Mouse (Mus musculus) brown adipose tissue, adult 24 weeks (tissue): ENCODE measurements around the gene Camta1. TPM values are rescaled to one million over a fixed set of nuclear protein-coding genes. Genes with fewer than 3 reads are reported as not detected.

Source experiments
- H3K27ac ChIP-seq: fragments of 200-500 bp; replicated peaks from 2 replicates; pipeline ENCODE4 v1.5.1; 2012; ENCODE audit warnings: low read depth, mild to moderate bottlenecking, low read length
- H3K4me1 ChIP-seq: fragments of 200-500 bp; 2 replicates; pipeline ENCODE4 v1.6.1; 2012; ENCODE audit warnings: low read length, mixed read lengths; ENCODE audit not compliant: control insufficient read depth, insufficient read depth, insufficient read length
- H3K4me3 ChIP-seq: fragments of 200-500 bp; 2 replicates; pipeline ENCODE4 v1.5.1; 2012; ENCODE audit warnings: low read depth, mild to moderate bottlenecking, low read length, moderate library complexity; ENCODE audit not compliant: insufficient read depth
- polyA plus RNA-seq: library from polyadenylated mRNA; stranded (reverse); fragments of >200 nt; gene quantifications from 2 replicates; pipeline ENCODE4 v1.2.4, GENCODE M21; 2012; ENCODE audit not compliant: missing spikeins, insufficient read depth, insufficient read length

The Camta1 gene
- polyA plus RNA-seq, 1 experiment = 56.8 TPM

GRCm38 (mm10) chr4:151511092-151511491 lies 350.6 kb downstream of the Camta1 start:
- H3K27ac ChIP-seq = no peak overlapping the region
- no peaks in the 10 kb centered on the region for H3K4me1 ChIP-seq
- H3K4me3 ChIP-seq = no peak overlapping the region

DNA sequence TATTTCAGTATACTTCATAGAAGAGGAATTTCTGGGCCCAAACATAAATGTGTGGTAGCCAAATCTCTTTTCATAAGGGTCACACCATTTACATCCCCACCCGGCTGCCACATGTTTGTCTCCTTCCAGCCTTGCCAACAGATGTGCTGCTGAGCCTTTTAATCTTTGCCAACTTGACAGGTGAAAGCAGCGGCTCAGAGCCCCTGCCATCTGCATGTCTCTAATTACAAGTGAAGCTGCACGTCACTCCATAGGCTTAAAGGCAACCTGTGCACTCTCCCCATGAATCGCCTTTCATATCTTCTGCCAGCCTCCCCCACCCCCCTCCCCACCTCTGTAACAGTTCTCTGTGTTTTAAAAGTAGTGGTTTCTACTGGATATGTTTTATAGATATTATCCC lies 351.3 kb downstream of the Camta1 start:
- Histone ChIP-seq H3K4me3 (no peak overlapping the region), H3K27ac (no peak overlapping the region), H3K4me1 (no peaks in the 10 kb centered on the region)

- no peak overlapping the region for H3K4me3 ChIP-seq
- H3K4me1 ChIP-seq = no peaks in the 10 kb centered on the region
- no peak overlapping the region for H3K27ac ChIP-seq
Observed at GRCm38 (mm10) chr4:151506701-151507100, 355.0 kb downstream of the Camta1 start.

- H3K27ac ChIP-seq = no peak overlapping the region
- H3K4me3 ChIP-seq = no peak overlapping the region
- no peaks in the 10 kb centered on the region for H3K4me1 ChIP-seq
Observed at GRCm38 (mm10) chr4:151498481-151499276, 363.0 kb downstream of the Camta1 start.

GRCm38 (mm10) chr4:151496581-151496980 lies 365.1 kb downstream of the Camta1 start:
- H3K27ac ChIP-seq = no peak overlapping the region
- H3K4me3 ChIP-seq = no peak overlapping the region
- H3K4me1 ChIP-seq = no peaks in the 10 kb centered on the region

- Histone ChIP-seq H3K4me1 (no peaks in the 10 kb centered on the region), H3K4me3 (no peak overlapping the region), H3K27ac (no peak overlapping the region)
Observed at GRCm38 (mm10) chr4:151495276-151495882, 366.3 kb downstream of the Camta1 start.

DNA sequence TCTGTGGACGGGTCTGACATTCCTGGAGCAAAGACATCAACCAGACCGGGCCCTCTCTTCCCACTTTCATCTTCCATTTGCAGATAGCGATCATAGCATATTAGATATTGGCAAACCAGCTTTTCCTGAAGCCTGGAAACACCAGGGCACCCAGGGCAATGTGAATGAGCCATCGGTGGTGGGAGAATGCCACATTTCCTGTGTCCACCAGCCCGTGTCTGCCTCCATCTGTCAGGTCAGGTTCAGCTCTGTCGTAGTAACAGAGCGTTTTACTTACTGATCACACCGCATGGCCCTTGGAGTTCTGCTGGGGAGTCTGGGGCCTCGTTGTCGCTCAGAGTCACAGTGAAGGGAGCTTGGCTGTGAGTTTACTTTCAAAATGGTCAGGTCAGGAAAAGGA lies 368.9 kb downstream of the Camta1 start:
- Histone ChIP-seq H3K4me3 (no peak overlapping the region), H3K4me1 (no peaks in the 10 kb centered on the region), H3K27ac (no peak overlapping the region)

- Histone ChIP-seq H3K27ac (no peak overlapping the region), H3K4me1 (no peaks in the 10 kb centered on the region), H3K4me3 (no peak overlapping the region)
Observed at GRCm38 (mm10) chr4:151483977-151484313, 377.7 kb downstream of the Camta1 start.

DNA sequence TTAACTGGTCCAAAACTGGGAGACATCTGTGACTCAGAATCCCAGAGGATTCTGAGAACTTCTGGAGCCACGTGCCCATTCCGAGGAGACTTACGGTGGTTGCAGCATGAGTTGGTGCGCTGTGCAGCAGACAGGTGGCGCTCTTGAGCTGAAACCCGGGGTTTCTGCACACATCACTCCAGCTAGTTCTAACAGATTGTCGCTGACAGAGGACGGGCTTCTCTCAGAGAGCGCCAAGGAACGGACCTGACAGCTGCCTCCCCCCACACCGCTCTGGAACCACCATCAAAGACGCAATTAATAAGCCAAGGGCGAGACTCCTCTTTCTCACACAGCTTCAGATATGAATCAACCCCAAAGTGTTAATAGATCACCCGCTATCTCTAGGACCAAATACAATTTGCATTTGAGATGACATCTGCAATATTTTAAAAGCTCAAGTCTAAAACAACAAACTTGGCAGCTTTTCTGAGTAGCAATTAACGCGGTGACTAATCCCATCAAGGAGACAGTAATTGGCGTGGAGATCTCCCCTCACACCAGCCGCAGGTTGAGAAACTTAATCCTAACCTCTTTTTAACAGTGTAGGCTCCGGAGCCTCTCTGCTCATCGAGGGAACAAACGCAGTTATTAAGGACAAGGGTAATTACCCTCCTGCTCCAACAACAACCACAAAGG lies 378.2 kb downstream of the Camta1 start:
- H3K27ac ChIP-seq = no peak overlapping the region

DNA sequence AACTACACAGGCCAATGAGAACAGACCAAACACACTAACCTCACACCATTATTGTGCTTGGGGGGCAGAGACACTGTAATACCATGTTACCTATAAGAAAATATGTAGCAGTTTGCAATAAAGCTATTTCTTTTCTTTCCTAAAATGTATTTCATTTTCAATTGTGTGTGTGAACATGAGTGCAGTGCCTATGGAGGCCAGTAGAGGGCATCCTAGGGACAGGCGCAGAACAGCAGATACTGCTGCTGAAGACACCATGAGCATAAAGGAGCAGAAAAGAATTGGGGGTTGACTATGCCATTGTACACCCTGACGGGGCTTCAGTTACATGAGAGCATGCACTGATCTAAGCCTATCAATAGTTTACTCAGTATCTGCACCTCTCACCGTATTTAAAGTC lies 380.7 kb downstream of the Camta1 start:
- H3K27ac ChIP-seq = no peak overlapping the region
- H3K4me3 ChIP-seq = no peak overlapping the region
- no peaks in the 10 kb centered on the region for H3K4me1 ChIP-seq

More for the DNA sequence above, 378.2 kb downstream of the Camta1 start:
- Histone ChIP-seq H3K4me3 (no peak overlapping the region), H3K4me1 (no peaks in the 10 kb centered on the region)

- Histone ChIP-seq H3K4me3 (no peak overlapping the region), H3K27ac (no peak overlapping the region), H3K4me1 (no peaks in the 10 kb centered on the region)
Observed at GRCm38 (mm10) chr4:151477950-151478349, 383.7 kb downstream of the Camta1 start.

GRCm38 (mm10) chr4:151474895-151475470 lies 386.7 kb downstream of the Camta1 start:
- Histone ChIP-seq H3K4me1 (no peaks in the 10 kb centered on the region), H3K4me3 (no peak overlapping the region), H3K27ac (no peak overlapping the region)

GRCm38 (mm10) chr4:151471886-151472285 lies 389.8 kb downstream of the Camta1 start:
- Histone ChIP-seq H3K4me1 (no peaks in the 10 kb centered on the region), H3K27ac (no peak overlapping the region), H3K4me3 (no peak overlapping the region)

- no peak overlapping the region for H3K4me3 ChIP-seq
- H3K27ac ChIP-seq = no peak overlapping the region
- H3K4me1 ChIP-seq = no peaks in the 10 kb centered on the region
Observed at GRCm38 (mm10) chr4:151468381-151468780, 393.3 kb downstream of the Camta1 start.

GRCm38 (mm10) chr4:151458686-151459085 lies 403.0 kb downstream of the Camta1 start:
- H3K27ac ChIP-seq = no peak overlapping the region
- H3K4me3 ChIP-seq = no peak overlapping the region
- H3K4me1 ChIP-seq = no peaks in the 10 kb centered on the region
